Mouse (Mus musculus) adrenal gland, postnatal 10 days (tissue): Measurements from ENCODE around the gene Nol9. TPM values are rescaled to one million over a fixed set of nuclear protein-coding genes. Genes with fewer than 3 reads are reported as not detected.
A peak's percentile ranks its signal among the peaks of the same experiment; 100 is the strongest.
"Not testable (repeated sequence)": the region's sequence is repeated elsewhere in the genome, so short reads cannot be mapped to it uniquely, and the experiment has no call there.

Source experiments
- DNase-seq: peaks from one replicate; pipeline ENCODE4 v3.0.0; 2021; ENCODE audit warnings: mixed read lengths
- total RNA-seq, 2 experiments: library from RNA; stranded (reverse); gene quantifications; 2 replicates each; pipeline ENCODE4 v1.2.3; 2021

The Nol9 gene
- total RNA-seq, 2 experiments from 2014 or later = 20.1 to 20.3 TPM

DNA sequence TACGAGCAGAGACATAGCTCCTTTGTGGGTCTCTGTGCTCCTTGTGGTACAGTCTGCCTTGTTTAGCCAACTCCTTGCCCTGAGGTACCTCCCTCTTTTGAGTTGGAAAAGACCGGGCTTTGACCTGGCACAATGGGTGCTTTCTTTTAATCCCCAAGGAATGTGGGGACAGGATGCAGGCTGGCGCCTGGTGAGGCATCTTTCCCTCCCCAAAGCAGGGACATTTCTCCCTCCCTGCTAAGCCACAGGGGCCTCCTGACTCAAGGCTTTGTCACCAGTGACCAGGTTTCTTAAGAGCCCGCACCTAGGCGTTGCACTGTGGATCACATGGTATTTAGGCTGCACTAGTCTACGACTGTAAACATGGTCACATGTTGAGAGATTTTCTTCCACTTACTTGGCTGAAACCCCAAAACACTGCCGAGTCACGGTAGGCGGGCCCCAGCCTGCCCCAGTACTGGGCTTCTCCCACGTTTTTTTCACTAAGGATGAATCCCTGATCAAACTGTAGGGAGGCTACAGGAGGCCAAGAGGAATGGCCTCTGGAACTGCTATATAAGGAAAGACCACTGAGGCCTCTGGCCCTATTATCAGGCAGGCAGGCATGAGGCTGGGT lies 28.9 kb upstream of the Nol9 start:
- peak; percentile 66 for DNase-seq

DNA sequence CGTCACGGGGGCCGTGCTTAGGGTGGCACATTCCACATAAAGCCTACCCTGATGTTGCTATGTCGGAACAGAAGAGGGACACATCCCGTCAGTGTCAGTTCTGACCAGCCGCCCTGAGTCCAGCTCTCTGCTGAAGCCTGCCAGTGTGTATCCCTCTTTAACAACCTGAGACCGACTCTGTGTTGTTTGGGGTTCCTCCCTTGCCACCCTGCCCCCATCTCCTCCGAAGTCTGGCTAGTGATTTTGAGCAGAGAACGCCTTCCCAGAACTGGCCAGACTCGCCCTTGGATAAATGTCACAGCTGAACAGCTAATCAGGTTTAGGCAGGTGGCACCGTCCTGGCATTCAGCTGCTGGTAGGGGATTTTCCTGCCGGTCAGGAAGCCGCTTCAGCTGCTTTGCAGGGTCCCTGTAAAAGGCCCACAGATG lies 28.4 kb upstream of the Nol9 start:
- peak; percentile 28 for DNase-seq

DNA sequence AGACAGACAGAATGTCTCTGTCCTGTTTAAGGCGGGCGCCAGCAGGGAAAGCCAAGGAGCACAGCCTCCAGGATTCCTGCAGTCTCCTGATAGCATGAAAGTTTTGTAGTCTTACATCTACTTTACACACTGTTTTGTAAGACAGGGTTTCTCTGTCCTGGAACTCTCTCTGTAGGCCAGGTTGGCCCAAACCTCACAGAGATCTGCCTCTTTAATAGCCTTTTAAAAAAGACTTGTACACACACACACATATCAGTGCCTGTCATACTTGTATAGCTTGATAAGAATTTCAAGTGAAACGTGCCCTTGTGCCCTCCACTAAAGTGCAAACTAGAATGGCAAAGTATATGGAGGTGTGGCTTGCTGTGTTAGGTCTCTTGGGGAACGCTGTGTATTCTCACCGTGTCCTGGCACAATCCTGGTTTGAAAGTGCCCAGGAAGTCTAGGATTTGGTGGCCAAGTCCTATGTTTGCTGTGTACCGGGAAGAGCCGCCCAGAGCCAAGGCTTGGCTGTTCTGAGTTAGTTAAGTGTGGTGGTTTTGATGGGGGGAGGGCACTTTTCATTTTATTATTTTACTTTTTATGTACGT lies 27.9 kb upstream of the Nol9 start:
- no peak for DNase-seq

DNA sequence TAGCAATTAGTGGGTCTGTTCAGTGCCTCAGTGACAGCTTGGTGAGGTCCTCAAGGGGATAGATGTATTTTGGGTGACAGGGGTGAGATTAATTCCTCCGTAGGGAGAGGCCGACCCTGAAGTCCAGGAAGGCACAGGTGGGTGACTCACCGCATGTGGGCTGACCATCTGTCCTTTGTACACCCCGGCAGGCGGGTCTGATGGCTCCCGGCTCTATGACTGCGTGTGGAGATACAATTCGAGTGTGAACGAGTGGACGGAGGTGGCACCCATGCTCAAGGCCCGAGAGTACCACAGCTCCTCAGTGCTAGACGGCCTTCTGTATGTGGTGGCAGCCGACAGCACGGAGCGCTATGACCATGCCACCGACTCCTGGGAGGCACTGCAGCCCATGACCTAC lies 27.0 kb upstream of the Nol9 start:
- no peak for DNase-seq

DNA sequence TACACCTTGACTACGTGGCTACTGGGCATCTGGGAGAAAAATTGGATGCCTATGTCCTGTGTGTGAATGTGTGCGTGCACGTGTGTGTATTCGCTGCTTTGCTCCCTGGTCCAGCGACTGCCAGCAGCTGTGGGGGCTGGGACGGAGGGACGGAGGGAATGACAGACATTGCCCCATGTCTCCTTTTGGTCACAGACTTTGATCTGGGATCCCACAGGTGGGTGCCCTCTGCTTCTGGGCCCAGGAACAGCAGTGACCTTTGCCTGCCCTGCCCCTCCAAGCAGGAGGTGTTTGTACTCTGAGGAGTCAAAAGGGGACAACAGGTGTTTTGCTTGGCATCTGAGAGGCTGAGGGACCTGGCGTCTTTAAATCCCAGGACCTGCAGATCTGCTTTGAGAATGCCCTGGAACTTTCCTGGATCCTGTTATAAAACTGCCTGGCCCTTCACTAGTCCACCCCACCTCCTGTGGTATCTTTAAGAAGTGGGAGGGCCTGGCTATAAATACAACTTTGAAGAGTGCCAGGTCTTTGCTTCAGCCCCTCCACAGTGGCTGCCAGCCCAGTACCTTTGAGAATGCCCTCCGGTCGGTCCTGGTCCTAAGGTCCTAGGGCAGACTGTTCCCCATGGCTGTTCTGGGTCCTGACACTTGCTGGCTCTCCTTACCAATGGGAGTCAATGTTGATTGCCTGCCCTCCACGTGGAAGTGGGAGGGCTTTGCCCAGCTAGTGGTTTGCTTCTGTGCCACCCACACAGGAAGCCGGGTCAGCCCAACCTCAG lies 25.9 kb upstream of the Nol9 start:
- no peak for DNase-seq

DNA sequence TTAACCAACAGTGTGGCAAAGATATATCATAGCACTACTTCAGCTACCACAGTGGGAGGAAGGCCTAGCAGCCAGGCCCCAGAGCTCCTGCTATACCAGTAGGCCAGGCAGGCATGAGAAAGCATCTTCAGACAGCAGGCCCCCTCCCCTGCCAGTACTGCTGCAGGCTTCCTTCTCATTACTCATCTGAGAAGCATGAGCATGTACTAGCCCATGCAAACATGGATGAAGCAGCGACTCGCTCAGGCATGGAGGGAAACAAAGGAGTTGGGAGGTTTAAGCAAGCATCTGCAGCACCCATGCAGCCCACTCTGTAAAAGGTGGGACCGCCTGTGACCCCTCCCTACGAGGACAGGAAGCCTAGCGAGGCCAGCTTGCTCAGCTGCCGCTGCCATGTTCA lies 20.0 kb upstream of the Nol9 start:
- no peak for DNase-seq

DNA sequence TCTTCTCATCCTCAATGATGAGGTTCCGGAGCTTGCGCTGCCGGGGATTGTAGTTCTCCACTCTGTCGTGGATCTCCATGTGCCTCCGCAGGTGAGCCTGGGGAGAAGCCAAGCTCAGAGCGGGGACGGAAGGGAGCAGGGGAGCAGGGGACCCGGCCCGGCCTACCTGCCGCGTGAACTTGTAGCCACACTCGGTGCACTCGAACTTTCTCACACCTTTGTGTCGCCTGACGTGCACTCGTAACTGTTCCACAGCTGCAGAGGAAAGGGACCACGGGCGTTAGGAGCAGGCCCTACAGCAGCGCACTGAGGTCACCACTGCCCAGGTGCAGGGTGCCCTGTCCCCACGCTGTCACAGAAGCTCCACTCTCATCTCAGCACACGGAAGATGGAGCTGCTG lies 19.1 kb upstream of the Nol9 start:
- no peak for DNase-seq

DNA sequence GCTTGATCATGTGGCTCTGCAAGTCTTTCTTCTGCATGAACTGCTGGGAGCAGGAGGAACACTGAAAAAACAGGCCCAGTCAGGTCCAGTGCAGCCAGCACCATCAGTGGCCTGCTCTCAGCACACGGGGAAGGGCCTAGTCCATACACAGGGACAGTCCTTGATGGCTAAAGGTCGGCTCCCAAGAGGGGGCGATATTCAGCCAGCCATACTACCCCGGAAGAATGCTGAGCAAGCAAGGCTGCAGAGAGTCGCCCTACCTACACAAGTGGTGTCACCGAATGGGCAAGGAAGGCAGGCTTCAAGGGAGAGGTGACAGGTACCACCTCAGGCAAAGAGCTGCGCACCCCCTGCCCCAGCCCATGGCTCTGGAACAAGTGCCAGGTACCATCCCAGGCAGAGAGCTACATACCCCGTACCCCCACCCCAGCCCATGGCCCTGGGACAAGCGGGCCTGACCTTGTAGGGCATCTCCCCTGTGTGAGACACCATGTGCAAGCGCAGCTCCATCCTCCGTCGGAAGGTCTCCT lies 17.5 kb upstream of the Nol9 start:
- DNase-seq = no peak

DNA sequence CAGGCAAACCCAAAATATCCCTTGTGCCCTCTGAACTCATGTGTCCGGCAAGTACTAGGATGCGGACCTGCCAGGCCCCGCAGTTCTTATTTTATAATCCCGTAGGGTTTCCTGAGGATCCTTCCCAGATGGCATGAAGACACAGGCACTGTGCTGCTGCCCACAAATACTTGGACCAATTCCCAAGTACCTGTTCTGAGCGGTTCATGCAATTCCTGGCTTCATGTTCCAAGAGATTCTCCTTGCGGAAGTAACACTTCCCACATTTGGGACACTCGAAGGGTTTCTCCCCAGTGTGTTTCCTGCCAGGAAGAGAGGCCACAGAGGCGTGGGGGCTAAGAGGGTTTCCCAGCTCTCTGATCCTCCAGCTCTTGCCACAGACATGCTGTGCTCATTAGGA lies 16.6 kb upstream of the Nol9 start:
- DNase-seq = no peak

DNA sequence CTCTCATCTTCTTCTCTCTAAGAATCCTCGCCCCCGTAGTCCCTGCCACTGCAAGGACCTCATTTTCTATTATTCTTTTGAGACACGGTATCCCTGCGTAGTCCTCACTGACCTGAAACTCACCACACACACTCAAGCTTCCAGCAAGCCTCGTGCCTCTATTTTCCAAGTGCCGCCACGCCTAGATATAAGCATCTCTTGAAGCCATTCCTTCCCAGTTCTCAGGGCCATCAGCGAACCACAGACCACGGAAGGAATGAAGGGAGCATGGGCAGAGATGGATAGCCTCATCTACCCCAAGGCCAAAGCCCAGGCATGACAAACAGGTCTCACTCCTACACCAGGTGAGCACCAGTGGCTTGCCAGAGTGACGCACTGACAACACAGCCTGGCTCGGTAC lies 14.6 kb upstream of the Nol9 start:
- no peak for DNase-seq

DNA sequence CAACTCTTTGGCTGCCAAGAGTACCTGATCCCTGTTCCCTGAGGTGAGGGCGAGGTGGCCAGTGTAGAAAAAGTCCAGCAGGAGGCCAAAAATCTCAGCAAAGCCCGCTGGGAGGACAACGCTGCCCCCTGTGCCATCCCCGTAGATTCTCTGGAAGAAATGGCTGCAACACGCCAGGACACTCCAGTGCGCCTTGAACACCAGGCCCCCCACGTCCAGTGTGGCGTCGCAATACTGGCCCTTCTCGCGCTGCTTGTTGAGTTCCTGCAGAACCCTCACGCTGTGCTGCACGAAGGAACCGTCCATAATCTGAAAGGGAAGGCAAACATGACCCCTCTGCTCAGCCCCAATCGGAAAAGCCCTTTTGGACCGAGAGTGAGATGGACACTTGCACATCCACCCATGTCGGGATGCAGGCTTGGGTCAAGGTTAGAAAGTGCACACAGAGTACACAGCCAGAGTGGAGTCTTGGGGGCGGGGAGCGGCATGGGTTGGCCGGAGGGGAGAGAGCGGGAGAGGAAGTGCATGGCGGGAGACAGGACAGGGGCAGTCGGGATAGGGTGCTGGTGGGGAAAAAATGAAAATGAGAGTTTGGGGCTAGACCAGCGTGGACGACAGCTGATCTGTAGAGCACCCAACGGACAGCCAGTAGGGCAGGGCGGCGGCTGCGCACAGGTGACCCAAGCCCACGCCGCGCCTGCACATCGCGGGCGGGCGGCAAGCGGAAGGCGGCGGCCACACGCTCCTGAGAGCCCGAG lies 12.2 kb upstream of the Nol9 start:
- DNase-seq = peak; percentile 66

DNA sequence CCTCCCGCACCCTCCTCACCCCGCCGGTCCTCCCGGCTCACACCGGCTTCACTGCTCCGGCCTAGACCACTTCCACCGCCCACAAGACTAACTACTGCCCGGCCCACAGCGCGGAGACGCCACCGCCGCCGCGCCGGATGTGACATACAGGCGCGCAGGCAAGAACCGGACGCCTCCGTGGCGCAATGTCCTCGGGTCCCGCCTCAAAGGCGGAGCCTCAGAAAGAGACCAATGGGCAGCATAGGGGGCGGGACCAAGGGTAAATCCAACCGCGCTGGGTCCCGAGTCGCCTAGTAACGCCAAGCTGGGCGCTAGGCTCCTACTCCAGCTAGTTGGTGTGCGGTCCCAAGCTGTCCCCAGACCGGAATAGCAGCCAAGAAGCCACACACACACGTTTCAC lies 11.6 kb upstream of the Nol9 start, which contains the start of gene Zbtb48:
Gene Zbtb48, minus strand, starts transcription at position 148 of the 400 bp plus-strand sequence.
- DNase-seq = peak; percentile 97

DNA sequence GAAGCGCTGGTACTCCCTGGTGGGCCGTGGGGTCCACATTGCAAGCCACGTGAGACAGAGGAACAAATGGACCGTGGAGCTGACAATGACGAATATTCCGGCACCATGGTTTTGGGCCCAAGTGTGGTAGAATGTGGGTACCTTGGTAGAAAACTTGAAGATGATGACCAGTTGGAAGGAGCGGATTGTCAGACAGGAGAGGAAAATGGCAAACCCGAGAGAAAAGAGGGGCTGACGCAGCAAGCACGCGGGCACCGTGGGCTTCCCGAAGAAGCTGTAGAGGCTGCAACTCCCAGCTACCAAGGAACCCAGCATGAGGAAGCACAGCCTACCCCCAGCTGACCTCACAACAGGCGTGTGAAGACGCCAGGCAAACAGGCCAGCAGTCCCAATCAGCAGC lies 10.7 kb upstream of the Nol9 start:
- no peak for DNase-seq

DNA sequence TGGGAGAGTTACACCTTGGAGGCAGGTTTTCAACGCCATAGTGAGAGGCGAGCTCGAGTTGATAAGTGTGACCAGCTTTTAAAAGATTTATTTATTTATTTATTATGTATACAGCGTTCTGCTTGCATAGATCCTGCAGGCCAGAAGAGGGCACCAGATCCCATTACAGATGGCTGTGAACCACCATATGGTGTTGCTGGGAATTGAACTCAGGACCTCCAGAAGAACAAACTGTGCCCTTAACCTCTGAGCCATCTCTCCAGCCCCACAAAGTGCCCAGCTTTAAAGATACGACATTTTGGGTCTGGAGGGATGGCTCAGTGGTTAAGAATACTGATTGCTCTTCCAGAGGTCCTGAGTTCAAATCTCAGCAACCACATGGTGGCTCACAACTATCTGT lies 10.0 kb upstream of the Nol9 start:
- no peak for DNase-seq

DNA sequence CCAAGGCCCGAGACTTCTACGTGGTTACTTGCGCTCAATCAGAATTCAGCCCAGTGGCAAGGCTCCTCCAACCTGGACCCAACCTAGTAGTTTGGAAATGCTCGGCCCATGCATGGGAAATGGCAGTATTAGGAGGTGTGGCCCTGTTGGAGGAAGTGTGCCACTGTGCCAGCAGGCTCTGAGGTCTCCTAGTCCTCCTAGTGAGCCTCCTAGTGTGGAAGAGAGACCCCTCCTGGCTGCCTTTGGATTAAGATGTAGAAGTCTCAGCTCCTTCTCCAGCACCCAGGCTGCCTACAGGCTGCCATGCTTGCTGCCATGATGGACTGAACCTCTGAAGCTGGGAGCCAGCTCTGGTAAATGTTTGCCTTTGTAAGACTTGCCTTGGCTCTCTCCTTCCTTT lies 9.1 kb upstream of the Nol9 start:
- DNase-seq = no peak

DNA sequence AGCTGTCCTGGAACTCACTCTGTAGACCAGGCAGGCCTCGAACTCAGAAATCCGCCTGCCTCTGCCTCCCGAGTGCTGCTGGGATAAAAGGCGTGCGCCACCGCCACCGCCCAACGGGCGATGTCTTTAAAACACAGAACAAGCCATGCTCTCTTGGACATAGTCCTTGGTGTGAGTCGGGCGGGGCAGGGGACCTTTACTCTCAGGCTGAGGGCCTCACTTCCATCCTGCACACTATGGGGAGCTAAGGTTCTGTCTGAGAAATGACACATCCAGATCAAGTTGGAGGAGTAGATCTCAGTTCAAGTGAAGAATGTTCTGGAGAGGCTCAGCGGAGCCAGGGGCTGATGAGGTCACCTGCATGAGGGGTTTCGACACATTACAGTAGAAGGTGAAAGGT lies 6.2 kb upstream of the Nol9 start:
- no peak for DNase-seq

DNA sequence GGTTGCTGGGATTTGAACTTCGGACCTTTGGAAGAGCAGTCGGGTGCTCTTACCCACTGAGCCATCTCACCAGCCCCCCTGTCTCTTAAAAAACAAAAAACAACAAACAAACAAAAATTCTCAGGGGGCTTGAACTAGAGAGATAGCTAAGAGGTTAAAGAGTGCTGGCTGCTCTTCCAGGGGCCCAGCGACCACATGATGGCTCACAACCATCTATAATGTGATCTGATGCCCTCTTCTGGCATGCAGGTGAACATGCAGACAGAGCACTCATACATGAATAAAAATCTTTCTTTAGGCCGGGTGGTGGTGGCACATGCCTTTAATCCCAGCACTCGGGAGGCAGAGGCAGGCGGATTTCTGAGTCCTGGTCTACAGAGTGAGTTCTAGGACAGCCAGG lies 2.7 kb upstream of the Nol9 start:
- not testable (repeated sequence) for DNase-seq

DNA sequence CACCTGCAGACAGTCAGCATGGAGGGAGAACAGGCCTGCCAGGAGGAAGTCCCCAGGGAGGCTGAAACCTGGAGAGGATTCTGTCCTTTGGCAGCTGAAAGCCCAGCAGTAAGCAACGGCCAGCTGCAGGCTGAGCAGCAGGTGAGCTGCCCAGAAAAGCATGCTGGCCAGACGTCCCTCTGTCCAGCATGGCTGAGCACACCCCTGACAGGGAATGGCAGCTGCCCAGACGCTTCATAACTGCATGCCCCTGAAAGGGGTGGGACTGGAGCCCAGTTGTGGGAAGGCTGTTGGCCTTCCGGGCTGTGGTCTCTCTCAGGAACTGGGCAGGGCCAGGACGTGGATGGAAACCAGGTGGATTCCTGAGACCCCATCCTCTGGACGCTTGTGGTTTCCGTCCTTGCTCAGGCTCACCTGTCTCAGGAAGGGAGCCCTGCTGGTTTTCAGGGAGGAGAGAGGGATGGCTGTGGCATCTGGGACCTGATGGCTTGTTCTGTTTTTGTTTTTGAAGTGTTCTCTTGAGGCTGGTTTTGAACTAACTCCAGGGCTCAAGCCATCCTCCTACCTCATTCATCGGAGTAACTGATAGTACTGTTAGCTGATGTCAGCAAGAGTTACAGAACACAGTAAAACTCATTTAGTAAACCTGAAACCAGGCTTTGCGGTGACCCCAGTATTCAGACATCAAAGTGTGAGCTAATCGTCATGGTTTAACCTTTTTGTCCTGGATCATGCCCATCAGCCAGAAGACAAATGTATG lies 716 bp upstream of the Nol9 start, which contains the start of gene Tas1r1:
Gene Tas1r1, minus strand, starts transcription at position 344 of the 760 bp plus-strand sequence.
- no peak for DNase-seq

DNA sequence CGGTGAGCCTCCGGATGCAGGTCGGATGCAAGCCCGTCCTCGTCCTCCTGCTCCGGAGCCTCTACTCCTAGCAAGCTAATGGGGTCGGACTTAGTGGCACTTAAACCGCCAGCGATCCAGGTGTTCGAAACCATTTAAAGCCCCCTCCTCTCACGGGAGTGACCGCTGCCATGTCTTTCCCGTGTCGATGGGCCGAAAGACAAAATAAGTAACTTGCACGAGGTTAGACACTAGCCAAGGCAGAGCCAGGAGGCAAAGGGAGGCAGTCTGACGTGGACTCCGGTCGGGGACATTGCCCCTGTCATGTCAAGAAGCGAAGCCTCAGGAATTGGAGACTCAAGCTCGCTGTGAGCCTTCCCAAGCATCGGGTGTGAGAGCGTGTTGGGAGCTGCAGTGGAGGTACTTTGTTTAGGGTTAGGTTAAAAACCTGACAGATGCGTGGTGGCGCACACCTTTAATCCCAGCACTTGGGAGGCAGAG lies 750 bp downstream of the Nol9 start:
- DNase-seq = no peak

DNA sequence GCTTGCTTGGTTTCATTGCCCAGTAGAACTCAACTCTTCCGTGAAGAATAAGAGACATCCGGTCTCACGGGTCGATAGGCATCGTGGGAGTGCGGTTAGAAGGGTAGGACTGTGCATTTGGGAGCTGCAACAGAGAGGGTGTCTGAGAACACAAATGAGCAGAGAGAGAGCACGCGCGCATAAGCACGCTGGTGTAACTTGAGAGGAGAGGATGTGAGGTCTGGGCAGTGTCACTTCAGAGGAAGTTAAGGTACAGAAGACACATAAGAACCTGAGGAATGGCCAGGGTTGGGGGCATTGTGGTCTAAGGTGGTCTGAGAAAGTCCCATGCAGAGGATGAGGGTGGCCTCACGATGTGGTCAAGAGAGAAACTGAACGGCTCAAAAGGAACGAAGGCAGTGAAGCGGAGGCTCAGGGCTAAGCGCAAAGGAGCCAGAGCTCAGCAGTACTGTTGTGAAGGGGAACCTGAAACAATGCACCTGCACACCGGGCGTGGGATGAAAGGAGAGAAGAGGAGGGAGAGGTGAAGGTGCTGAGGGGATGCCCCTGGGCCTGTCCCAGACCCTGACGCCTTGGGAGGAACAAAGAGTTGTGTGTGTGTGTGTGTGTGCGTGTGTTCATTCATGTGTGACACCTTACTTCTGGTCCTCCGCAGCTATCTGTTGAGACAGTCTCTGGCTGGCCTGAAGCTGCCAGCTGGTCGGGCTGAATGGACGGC lies 3.0 kb downstream of the Nol9 start:
- no peak for DNase-seq

DNA sequence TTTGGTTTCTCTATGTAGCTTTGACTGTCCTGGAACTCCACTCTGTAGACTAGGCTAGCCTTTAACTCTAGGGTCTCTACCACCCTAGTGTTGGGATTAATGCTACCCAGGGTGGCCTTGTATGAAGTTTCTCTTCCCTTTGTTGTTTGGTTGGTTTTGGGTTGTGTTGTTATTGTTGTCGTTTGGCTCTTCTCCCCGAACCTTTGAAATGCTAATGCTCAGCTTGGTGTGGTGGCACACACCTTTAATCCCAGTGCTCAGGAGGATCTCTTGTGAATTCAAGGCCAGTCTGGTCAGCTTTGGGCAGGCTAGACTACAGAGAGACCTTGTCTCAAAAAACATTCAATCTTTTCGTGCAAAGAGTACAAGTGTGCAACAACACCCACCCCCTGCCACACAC lies 4.0 kb downstream of the Nol9 start:
- DNase-seq = no peak
